Mouse (Mus musculus) embryonic fibroblast, embryonic 13.5 days (primary cell): ENCODE data around the gene Gm5148. TPM values are rescaled to one million over a fixed set of nuclear protein-coding genes. Genes with fewer than 3 reads are reported as not detected.

Experiments used
- H3K27ac ChIP-seq: 2 replicates; pipeline ENCODE4 v1.5.1; 2012; ENCODE audit warnings: low read length, control low read depth, inconsistent platforms; ENCODE audit not compliant: insufficient read depth
- H3K4me1 ChIP-seq: 2 replicates; pipeline ENCODE4 v1.6.1; 2011; ENCODE audit warnings: low read length; ENCODE audit not compliant: control insufficient read depth, insufficient read depth
- H3K4me3 ChIP-seq: 2 replicates; pipeline ENCODE4 v1.5.1; 2011; ENCODE audit warnings: mild to moderate bottlenecking, control low read depth, low read length; ENCODE audit not compliant: insufficient read depth
- CTCF ChIP-seq: IDR thresholded peaks from 2 replicates; pipeline ENCODE4 v1.5.1; 2011; ENCODE audit warnings: mild to moderate bottlenecking, control low read depth, low read length, moderate library complexity, borderline replicate concordance; ENCODE audit not compliant: insufficient read depth
- POLR2A ChIP-seq: IDR thresholded peaks from 2 replicates; pipeline ENCODE4 v1.6.1; 2011; ENCODE audit warnings: low read depth, mild to moderate bottlenecking, control low read depth, low read length, moderate library complexity
- polyA plus RNA-seq: library from polyadenylated mRNA; stranded (reverse); fragments of >200 nt; gene quantifications from 2 replicates; pipeline ENCODE4 v1.2.4, GENCODE M21; 2011; ENCODE audit warnings: low read depth; ENCODE audit not compliant: missing spikeins, insufficient read length

Gene Gm5148
- polyA plus RNA-seq, 1 experiment, result 1.4 TPM

DNA sequence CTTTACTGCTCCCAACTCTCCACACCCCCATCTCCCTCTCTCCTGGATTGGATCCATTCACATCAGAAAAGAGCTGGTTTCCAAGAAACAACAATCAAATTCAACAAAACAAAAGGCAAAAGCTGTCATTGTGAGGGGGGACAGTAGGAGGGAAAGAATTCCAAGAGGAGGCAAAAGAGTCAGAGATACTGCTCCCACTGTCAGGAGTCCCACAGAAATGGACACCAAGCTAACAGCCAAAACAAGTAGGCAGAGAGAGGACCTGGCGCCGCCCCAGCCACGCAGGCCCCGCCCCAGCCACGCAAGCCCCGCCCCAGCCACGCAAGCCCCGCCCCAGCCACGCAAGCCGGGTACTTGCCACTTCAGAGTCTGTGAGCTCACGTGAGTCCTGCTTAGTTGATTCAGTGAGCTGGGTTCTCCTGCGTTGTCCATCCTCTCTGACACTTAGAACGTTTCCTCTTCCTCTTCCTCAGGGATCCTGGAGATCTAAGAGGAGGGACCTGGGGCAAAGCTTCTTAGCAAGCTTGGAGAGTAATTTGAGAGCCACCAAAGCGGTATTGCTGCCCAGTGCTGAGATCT, 19.5 kb downstream of the Gm5148 start:
- Histone ChIP-seq H3K27ac (no peak overlapping the region), H3K4me3 (no peak overlapping the region), H3K4me1 (no peaks in the 10 kb centered on the region)
- TF ChIP-seq POLR2A (no peak), CTCF (no peak)

DNA sequence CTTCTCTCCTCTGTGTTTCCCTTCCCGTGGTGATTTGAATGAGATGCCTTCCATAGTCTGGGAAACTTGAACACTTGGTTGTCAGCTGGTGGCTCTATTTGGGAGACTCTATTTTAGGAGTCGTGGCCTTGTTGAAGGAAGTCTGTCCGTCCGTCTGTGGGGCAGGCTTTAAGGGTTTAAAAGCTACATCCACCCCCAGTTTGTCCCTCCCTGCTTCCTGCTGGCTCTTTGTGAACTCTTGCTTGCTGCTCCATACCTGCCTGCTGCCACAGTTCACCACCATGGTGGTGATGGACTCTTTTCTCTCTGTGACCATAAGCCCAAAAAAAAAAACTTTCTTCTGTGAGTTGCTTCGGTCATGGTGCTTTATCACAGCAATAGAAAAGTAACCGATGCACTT, 21.2 kb downstream of the Gm5148 start:
- Histone ChIP-seq H3K27ac (no peak overlapping the region), H3K4me3 (no peak overlapping the region), H3K4me1 (no peaks in the 10 kb centered on the region)
- TF ChIP-seq CTCF (no peak), POLR2A (no peak)

DNA sequence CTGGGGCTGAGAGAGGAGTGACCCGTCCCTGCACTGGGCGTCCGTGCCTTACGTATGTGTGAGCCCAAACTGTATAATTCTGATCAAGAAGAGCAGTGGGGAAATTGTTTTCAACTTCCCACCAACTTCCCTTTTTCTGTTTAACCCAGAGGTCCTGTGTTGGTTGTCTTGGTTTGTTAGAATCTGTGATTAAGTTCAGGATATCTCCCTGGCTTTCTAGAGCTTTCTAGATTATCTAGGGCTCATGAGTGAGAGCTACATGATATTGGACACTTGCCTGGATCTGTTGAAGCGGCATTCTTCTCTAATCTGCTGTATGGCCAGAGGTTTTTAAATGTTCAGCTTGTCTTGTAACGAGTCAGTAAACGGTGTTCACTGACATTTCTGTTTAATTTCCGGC, 30.7 kb downstream of the Gm5148 start:
- Histone ChIP-seq H3K4me3 (no peak overlapping the region), H3K4me1 (no peaks in the 10 kb centered on the region), H3K27ac (no peak overlapping the region)
- no peak for TF ChIP-seq CTCF
- no peak for TF ChIP-seq POLR2A

DNA sequence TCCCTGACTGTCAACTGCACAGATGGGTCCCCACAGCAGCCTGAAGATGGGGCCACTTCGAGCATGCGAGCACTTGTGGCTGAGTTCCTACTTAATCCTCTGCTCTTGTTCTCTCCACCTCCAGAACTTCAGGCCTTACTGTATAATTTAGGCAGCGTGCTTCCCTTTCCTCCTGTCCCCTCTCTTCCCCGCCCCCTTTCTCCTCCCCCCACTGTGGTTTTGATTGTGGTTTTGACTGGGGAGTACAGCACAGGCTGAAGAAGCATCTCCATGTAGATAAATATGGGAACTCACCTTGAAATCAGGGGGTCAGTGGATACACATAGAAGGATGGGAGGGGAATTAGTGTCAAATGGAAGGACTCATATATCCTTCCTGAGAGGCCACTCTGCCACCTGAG, 31.3 kb downstream of the Gm5148 start:
- H3K4me1 ChIP-seq, result no peaks in the 10 kb centered on the region
- no peak overlapping the region for H3K4me3 ChIP-seq
- TF ChIP-seq CTCF (no peak), POLR2A (no peak)
- H3K27ac ChIP-seq, result no peak overlapping the region

DNA sequence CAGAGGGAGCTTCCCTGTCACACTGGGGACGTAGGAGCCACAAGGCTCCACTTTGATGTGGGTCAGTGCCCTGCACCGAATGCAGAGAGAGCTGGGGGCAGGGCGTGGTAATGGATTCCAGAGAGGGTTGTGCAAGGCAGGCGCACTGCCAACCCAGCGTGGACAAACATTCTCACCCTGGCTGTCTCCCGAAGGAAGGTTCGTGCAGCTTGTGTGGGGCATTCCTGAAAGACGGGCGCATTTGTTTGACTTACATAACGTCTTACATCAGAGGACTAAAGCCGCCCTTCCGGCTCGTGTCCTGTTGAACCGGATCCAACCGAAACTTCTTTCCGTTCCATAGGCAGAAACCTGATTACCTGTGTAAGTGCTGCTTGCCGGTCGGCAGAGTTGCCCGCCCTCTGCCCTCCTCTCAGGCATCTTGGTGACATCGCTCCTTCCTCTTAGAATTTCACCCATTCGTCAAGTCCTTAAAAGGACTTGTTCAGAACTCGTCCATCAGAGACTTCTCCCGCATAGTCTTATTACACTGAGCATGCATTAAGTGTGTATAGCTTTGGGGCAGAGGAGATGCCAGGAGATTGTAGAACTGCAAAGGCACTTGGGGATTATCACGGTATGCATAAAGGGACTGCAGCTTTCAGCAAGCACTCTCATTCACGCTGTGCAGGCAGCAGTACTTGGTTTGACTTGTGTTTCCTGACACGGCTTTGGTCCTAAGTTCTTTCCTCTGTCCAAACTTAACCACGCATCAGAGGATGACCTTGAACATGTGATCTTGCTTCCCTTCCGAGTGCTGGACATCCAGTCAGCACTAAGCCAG, 36.9 kb downstream of the Gm5148 start:
- Histone ChIP-seq H3K4me1 (no peaks in the 10 kb centered on the region), H3K4me3 (peak overlapping the region; percentile 1; the same call in 1 of the 2 replicates), H3K27ac (no peak overlapping the region)
- TF ChIP-seq CTCF (no peak), POLR2A (no peak)

DNA sequence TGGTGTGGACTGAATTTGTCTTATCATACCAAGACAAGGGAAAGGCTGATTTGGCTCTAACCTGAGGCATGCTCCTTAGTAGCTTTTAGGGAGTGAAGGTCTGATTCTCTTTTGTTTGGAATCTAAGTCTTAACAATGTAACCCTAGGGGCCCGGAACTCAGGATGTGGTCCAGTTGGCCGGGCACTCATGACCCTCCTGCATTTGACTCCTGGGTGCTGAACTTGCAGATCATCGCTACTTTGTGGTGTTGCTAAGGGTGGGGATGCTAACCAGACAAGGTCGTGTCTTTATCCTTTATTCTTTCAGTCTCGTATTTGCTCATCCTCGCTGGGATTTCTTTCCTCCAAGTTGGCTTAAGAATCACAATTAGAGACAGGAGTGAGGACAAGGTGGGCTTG, 37.5 kb downstream of the Gm5148 start:
- TF ChIP-seq POLR2A, result no peak
- no peak for TF ChIP-seq CTCF
- H3K4me1 ChIP-seq, result no peaks in the 10 kb centered on the region
- H3K4me3 ChIP-seq, result peak overlapping the region; percentile 1; the same call in 1 of the 2 replicates
- H3K27ac ChIP-seq, result no peak overlapping the region

DNA sequence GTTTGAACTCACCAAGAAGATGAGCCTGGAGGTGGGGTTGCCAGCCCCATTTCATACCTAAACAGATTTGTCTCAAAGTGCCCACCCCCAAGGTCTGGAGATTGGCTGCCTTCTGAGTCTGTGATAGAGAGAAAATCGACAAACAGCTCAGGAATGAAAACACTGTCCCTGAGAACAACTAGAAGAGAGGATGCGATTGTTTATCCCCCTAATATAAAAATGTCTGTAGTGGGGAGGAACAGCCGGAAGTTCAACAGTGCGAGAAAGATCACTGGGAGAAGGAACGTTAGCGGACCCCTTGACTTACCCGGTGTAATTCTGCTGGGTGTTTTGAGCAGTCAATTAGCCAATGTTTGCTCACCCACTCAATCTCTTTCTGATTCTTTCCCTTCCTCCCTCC, 38.1 kb downstream of the Gm5148 start:
- no peak overlapping the region for H3K4me3 ChIP-seq
- TF ChIP-seq POLR2A (no peak), CTCF (no peak)
- no peaks in the 10 kb centered on the region for H3K4me1 ChIP-seq
- no peak overlapping the region for H3K27ac ChIP-seq

DNA sequence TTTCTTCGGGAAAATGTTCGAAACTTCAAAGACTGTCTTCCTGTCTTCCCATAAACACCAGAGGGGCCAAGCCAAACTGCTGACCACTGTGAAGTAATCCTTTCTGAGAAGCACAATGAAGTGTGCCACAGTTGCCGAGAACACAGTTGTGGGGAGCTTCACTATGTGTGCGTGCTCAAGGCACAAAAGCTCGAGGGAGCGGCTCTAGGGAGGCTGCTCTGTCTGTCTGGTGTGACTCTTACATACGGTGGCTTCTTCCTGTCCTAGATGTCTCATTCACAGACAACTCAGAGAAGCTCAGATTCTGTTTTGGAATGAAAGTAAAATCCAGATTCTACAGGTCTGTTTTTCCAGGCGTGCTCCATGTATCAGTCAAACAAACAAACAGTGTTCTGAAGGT, 48.0 kb downstream of the Gm5148 start:
- Histone ChIP-seq H3K4me1 (peaks cover 6% of the 10 kb centered on the region; the same call in 1 of the 2 replicates), H3K4me3 (no peak overlapping the region), H3K27ac (no peak overlapping the region)
- TF ChIP-seq POLR2A, result no peak
- no peak for TF ChIP-seq CTCF

DNA sequence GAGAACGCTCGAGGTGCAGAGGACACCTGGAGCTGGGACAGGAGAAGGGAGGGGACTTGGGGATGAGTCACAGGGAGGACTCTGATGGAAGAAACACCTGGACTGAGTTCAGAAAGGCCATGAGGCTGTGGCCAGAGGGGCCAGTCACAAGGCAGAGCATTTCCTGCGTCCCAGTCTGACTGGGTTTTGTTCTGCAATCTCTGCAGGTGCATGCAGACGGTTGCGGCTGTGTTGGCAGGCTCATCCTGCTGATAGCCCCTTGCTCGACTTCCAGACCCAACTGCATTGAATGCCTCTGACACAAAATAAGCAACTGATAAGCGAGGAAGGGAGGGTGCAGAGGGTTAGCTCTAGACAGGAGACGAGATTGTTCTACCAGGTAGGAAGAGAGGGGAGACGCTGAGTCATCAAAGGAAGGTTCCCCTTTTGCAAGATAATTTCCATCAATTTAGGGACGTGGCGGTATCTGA, 49.2 kb downstream of the Gm5148 start:
- TF ChIP-seq CTCF (no peak), POLR2A (no peak)
- Histone ChIP-seq H3K4me3 (no peak overlapping the region), H3K4me1 (peaks cover 6% of the 10 kb centered on the region; the same call in 1 of the 2 replicates), H3K27ac (no peak overlapping the region)

DNA sequence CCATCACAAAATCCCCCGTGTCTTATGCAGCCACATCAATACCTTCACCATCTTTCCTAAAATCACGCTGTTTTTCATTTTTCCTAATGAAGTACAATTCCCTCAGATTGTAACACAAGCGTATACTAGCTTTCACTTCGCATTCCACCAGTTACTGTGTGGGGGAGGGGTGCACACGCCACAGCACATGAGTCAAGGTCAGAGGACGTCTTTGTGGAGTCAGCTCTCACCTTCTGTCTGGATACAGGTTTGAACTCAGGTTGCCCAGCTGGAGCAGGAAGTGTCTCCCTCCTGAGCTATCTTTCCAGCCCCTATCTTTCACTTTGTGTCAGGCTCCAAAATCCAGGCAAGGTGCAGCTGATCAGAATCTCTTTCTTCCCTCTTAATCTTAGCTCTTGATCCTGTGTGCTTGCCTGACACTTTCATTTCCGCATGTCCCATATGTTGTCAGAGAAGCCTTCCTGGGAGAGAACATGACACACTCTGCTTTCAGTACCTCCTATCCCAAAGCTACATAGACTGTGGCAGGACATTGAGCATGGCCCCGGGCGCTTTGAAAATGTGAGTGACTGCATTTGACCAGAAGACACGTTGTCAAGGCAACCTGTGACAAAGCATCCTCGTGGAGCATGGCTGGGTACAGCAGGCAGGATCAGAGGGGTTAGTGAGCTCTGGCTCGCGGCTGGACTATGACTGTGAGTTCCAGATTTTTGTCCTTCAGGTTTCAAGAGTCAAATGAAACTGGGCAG, 50.6 kb downstream of the Gm5148 start:
- peaks cover 6% of the 10 kb centered on the region; the same call in 1 of the 2 replicates for H3K4me1 ChIP-seq
- no peak overlapping the region for H3K27ac ChIP-seq
- TF ChIP-seq CTCF, result no peak
- TF ChIP-seq POLR2A, result no peak
- H3K4me3 ChIP-seq, result no peak overlapping the region
